Mouse (Mus musculus) heart, embryonic 16.5 days (tissue): ENCODE measurements around the gene Slc22a18. TPM values are rescaled to one million over a fixed set of nuclear protein-coding genes. Genes with fewer than 3 reads are reported as not detected.

Experiments
- ATAC-seq: fragments of 200-750 bp; cut with Nextera tagmentation; replicated peaks from 2 replicates; pipeline ENCODE4 v1.8.0; 2017; ENCODE audit warnings: moderate number of reproducible peaks; ENCODE audit not compliant: insufficient read depth, low FRiP score; ENCODE audit errors: extremely low read depth
- H3K27ac ChIP-seq: fragments of 300-500 bp; sonication (generic); 2 replicates; pipeline ENCODE4 v1.5.1; 2014; ENCODE audit warnings: mild to moderate bottlenecking, low read length, control low read depth, moderate library complexity
- H3K27me3 ChIP-seq: fragments of 300-500 bp; sonication (generic); 2 replicates; pipeline ENCODE4 v1.6.1; 2014; ENCODE audit warnings: low read length, mixed read lengths; ENCODE audit not compliant: control insufficient read depth, insufficient read depth
- H3K36me3 ChIP-seq: fragments of 300-500 bp; sonication (generic); 2 replicates; pipeline ENCODE4 v1.6.1; 2014; ENCODE audit not compliant: control insufficient read depth, insufficient read depth
- H3K4me1 ChIP-seq: fragments of 300-500 bp; sonication (generic); 2 replicates; pipeline ENCODE4 v1.6.1; 2014; ENCODE audit warnings: low read length, mixed read lengths; ENCODE audit not compliant: control insufficient read depth, insufficient read depth
- H3K4me2 ChIP-seq: fragments of 300-500 bp; sonication (generic); 2 replicates; pipeline ENCODE4 v1.6.1; 2014; ENCODE audit warnings: low read depth, mild to moderate bottlenecking, control low read depth, low read length
- H3K4me3 ChIP-seq: fragments of 300-500 bp; sonication (generic); 2 replicates; pipeline ENCODE4 v1.5.1; 2014; ENCODE audit warnings: mild to moderate bottlenecking, control low read depth, low read length
- H3K9ac ChIP-seq: fragments of 300-500 bp; sonication (generic); 2 replicates; pipeline ENCODE4 v1.6.1; 2014; ENCODE audit warnings: low read length, control low read depth
- H3K9me3 ChIP-seq: fragments of 300-500 bp; sonication (generic); replicated peaks from 2 replicates; pipeline ENCODE4 v1.6.1; 2016; ENCODE audit warnings: low read length; ENCODE audit not compliant: control insufficient read depth
- WGBS: fragments of 180-500 bp; shearing (Covaris S2); extraction: QIAGEN DNeasy Blood & Tissue Kit; methylation state at CpG from one replicate; pipeline ENCODE4 v1.1.7; 2014; 5-methylcytosine and 5-hydroxymethylcytosine counted together
- polyA plus RNA-seq: library from polyadenylated mRNA; unstranded; fragments of >200 nt; fragmentation: Nextera tagmentation; extraction: Ambion mirVana; gene quantifications from 2 replicates; pipeline ENCODE4 v1.2.1, GENCODE M21; 2015

Gene Slc22a18
- polyA plus RNA-seq, 1 experiment from 2014 or later, result 0.66 TPM

DNA sequence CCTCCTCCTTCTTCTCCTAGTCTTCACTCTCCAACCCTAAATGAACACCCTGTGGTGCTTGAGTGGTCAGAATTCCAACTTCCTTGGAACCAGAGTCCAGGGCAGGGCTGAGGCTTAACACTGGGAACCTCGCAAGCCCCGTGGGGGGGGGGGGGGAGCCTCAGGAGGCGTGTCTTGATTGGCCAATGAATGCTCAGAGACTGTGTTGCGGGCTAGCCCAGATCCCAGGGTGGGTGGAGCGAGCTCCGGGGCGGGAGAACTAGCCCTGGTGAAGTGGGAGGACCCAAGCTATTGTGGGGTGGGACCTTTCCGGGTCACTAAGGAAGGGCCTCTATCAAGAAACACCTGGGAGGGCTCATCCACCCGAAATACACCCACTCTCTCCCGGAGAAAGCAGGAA, 1.3 kb downstream of the Slc22a18 start:
- H3K9ac ChIP-seq, result no peak overlapping the region
- H3K4me1 ChIP-seq, result peaks cover under 1% of the 10 kb centered on the region; the same call in 1 of the 2 replicates
- no peaks in the 10 kb centered on the region for H3K36me3 ChIP-seq
- WGBS, result 31% methylated on average over 10 of the region's 10 CpGs
- ATAC-seq, result no peak
- no peaks in the 10 kb centered on the region for H3K9me3 ChIP-seq
- H3K4me3 ChIP-seq, result no peak overlapping the region
- no peak overlapping the region for H3K4me2 ChIP-seq
- no peak overlapping the region for H3K27ac ChIP-seq
- peaks cover 2% of the 10 kb centered on the region; the same call in 1 of the 2 replicates for H3K27me3 ChIP-seq

GRCm38 (mm10) chr7:143475876-143476275, 2.3 kb downstream of the Slc22a18 start:
- H3K4me1 ChIP-seq, result no peaks in the 10 kb centered on the region

DNA sequence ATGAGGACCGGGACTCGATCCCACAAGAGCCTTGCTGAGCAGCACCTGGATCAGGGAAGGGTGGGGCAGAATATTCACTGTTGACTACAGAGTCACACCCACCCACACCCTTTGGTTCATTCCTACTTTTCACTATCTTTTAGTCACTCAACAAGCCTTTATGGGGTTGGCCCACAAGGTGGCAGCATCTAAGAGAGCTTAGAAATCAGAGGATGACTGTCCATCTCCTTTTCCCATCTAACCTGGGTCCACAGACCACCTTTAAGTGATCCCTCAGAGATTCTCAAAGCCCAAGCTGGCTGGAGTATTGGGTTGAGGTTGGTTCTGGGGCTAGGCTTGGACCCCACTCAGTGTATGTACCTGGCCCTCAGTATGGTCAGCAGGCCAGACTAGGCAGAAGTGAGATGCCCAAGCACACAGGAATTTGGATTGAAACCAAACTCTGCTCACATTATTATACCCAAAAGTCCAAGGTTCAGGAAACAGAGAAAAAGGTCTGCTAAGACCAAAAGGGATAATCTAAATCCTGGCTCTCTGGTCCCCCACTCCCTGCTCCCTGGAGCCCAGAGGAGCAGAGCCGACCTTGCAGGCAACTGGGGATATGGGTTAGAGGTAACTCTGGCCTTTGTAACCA, 3.3 kb downstream of the Slc22a18 start:
- Histone ChIP-seq H3K27me3 (peaks cover 2% of the 10 kb centered on the region; the same call in 1 of the 2 replicates), H3K4me3 (no peak overlapping the region), H3K27ac (no peak overlapping the region), H3K9ac (no peak overlapping the region), H3K36me3 (no peaks in the 10 kb centered on the region), H3K4me1 (no peaks in the 10 kb centered on the region), H3K4me2 (no peak overlapping the region), H3K9me3 (no peaks in the 10 kb centered on the region)
- no peak for ATAC-seq
- WGBS, result 83% methylated on average over 3 of the region's 3 CpGs

More at GRCm38 (mm10) chr7:143475876-143476275, 2.3 kb downstream of the Slc22a18 start:
- H3K9me3 ChIP-seq, result no peaks in the 10 kb centered on the region
- no peaks in the 10 kb centered on the region for H3K36me3 ChIP-seq
- no peak overlapping the region for H3K27ac ChIP-seq
- H3K4me3 ChIP-seq, result no peak overlapping the region
- peaks cover 2% of the 10 kb centered on the region; the same call in 1 of the 2 replicates for H3K27me3 ChIP-seq
- 60% methylated on average over 11 of the region's 11 CpGs for WGBS
- H3K4me2 ChIP-seq, result no peak overlapping the region
- H3K9ac ChIP-seq, result no peak overlapping the region
- no peak for ATAC-seq

GRCm38 (mm10) chr7:143477800-143478199, 4.3 kb downstream of the Slc22a18 start:
- H3K4me1 ChIP-seq, result no peaks in the 10 kb centered on the region
- no peak overlapping the region for H3K27ac ChIP-seq
- H3K27me3 ChIP-seq, result peaks cover 2% of the 10 kb centered on the region; the same call in 1 of the 2 replicates
- no peaks in the 10 kb centered on the region for H3K9me3 ChIP-seq
- H3K36me3 ChIP-seq, result no peaks in the 10 kb centered on the region
- WGBS, result 82% methylated on average over 5 of the region's 5 CpGs
- H3K4me3 ChIP-seq, result no peak overlapping the region
- no peak for ATAC-seq
- no peak overlapping the region for H3K4me2 ChIP-seq
- H3K9ac ChIP-seq, result no peak overlapping the region

- ATAC-seq, result no peak
- H3K4me1 ChIP-seq, result no peaks in the 10 kb centered on the region
- H3K36me3 ChIP-seq, result no peaks in the 10 kb centered on the region
- no peak overlapping the region for H3K4me2 ChIP-seq
- 22% methylated on average over 13 of the region's 13 CpGs for WGBS
- no peak overlapping the region for H3K9ac ChIP-seq
- no peaks in the 10 kb centered on the region for H3K9me3 ChIP-seq
- H3K4me3 ChIP-seq, result no peak overlapping the region
- no peak overlapping the region for H3K27ac ChIP-seq
- H3K27me3 ChIP-seq, result peaks cover 2% of the 10 kb centered on the region; the same call in 1 of the 2 replicates
These were observed 7.0 kb downstream of the Slc22a18 start for GRCm38 (mm10) chr7:143480498-143480897.

DNA sequence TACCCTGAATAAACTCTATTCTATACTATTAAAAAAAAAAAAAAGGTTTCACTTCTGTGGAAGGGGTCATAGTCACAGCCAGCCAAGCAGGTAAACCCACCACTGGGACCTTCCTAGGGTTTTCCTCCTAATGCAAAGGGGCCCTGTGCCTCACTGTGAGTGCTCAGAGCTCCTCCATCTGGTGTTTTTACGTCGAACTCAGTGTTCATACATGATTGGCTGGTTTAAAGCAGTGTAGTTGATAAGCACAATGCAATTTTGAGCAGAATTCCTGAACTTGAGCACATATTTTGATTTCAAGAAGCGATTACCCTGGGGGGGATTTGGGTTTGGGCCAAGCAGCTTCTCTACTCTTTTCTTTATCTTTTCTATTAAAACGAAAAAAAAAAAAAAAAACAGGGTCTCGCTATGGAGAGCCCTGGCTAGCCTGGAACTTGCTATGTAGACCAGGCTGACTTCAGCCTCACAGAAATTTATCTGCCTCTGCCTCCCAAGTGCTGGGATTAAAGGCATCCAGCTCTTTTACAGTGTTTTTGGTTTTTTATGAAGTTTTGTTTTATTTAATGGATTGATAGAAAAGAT, 8.4 kb downstream of the Slc22a18 start:
- no peak for ATAC-seq
- Histone ChIP-seq H3K36me3 (no peaks in the 10 kb centered on the region), H3K9ac (no peak overlapping the region), H3K4me1 (no peaks in the 10 kb centered on the region), H3K4me2 (no peak overlapping the region), H3K27ac (no peak overlapping the region), H3K27me3 (peaks cover 2% of the 10 kb centered on the region; the same call in 1 of the 2 replicates), H3K9me3 (no peaks in the 10 kb centered on the region), H3K4me3 (no peak overlapping the region)
- WGBS, result 44% methylated on average over 5 of the region's 5 CpGs

DNA sequence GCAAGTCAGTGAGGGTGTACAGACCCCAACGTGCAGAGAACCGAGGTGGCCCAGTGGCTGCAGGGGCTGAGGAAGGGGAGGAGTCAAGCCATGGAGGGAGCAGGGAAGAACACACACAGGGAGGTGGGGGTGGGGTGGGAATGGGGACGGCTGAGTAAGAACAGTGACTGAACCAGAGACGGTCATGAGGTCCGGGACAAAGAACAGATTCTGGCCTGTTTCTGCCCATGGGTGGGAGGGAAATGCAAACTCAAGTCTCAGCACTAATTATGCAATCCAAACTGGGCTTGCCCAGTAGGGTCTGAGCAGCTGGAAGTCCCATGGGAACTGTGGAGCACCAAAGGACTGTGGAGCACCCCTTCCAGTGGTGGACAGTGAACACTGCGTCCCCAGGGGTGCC, 9.0 kb downstream of the Slc22a18 start:
- Histone ChIP-seq H3K4me1 (no peaks in the 10 kb centered on the region), H3K9ac (no peak overlapping the region), H3K36me3 (no peaks in the 10 kb centered on the region), H3K9me3 (no peaks in the 10 kb centered on the region), H3K4me2 (no peak overlapping the region), H3K4me3 (no peak overlapping the region), H3K27ac (no peak overlapping the region), H3K27me3 (peaks cover 2% of the 10 kb centered on the region; the same call in 1 of the 2 replicates)
- no peak for ATAC-seq
- 12% methylated on average over 6 of the region's 6 CpGs for WGBS

DNA sequence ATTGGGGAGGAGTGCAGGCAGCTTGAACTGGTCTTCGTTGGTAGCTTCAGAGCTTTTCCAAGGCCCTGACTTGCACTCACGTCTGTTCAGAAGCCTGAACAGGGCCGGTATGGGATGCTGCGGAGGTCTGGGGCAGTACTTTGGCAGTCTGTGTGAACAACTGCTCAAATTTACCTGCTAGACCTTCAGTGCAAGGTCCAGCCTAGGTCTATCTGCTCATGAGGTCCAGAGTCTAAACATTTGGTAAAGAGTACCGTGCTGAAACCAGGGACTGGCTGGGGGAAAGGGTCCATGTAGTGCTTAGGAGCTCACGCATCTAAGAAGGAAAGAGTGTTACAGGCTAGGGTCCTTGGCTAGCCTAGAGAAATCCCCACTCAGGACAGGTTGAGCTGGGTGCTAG, 16.2 kb downstream of the Slc22a18 start:
- no peaks in the 10 kb centered on the region for H3K4me1 ChIP-seq
- H3K9ac ChIP-seq, result no peak overlapping the region
- no peak overlapping the region for H3K27ac ChIP-seq
- no peak for ATAC-seq
- WGBS, result 76% methylated on average over 6 of the region's 6 CpGs
- no peak overlapping the region for H3K4me3 ChIP-seq
- no peaks in the 10 kb centered on the region for H3K9me3 ChIP-seq
- H3K27me3 ChIP-seq, result peaks cover 11% of the 10 kb centered on the region
- no peak overlapping the region for H3K4me2 ChIP-seq
- no peaks in the 10 kb centered on the region for H3K36me3 ChIP-seq

GRCm38 (mm10) chr7:143493616-143494126, 20.1 kb downstream of the Slc22a18 start:
- H3K9me3 ChIP-seq, result no peaks in the 10 kb centered on the region
- H3K27ac ChIP-seq, result no peak overlapping the region
- no peak overlapping the region for H3K9ac ChIP-seq
- 70% methylated on average over 6 of the region's 6 CpGs for WGBS
- no peaks in the 10 kb centered on the region for H3K4me1 ChIP-seq
- no peak overlapping the region for H3K4me2 ChIP-seq
- ATAC-seq, result no peak
- H3K27me3 ChIP-seq, result peaks cover 11% of the 10 kb centered on the region
- H3K36me3 ChIP-seq, result no peaks in the 10 kb centered on the region
- H3K4me3 ChIP-seq, result no peak overlapping the region
